Mouse (Mus musculus): ENCODE results near the gene Cuedc1. TPM values are rescaled to one million over a fixed set of nuclear protein-coding genes. Genes with fewer than 3 reads are reported as not detected.
A peak's percentile ranks its signal among the peaks of the same experiment; 100 is the strongest.
"Not testable (repeated sequence)": the region's sequence is repeated elsewhere in the genome, so short reads cannot be mapped to it uniquely, and the experiment has no call there.

Cuedc1 gene
- polyA plus RNA-seq, 1 experiment from 2014 or later: 46.1 TPM

- Histone ChIP-seq H3K36me3 (ENCODE audit: control insufficient read depth, insufficient read depth, low read length) (no peaks in the 10 kb centered on the region), H3K9me3 (replicated peaks; ENCODE audit: control insufficient read depth, low read length, poor library complexity, severe bottlenecking) (no peaks in the 10 kb centered on the region), H3K27ac (ENCODE audit: low read length) (peak within 1 kb of the TSS; percentile 76), H3K9ac (ENCODE audit: low read depth, low read length) (peak within 1 kb of the TSS; percentile 90), H3K4me3 (ENCODE audit: low read depth, low read length) (peak within 1 kb of the TSS; percentile 88), H3K4me2 (ENCODE audit: low read length) (peak within 1 kb of the TSS; percentile 82), H3K27me3 (ENCODE audit: control insufficient read depth, insufficient read depth, low read depth, low read length) (no peaks in the 10 kb centered on the region), H3K4me1 (ENCODE audit: control insufficient read depth, insufficient read depth, low read length) (peaks cover 16% of the 10 kb centered on the region)
- ATAC-seq: peak; percentile 94
- under 1% methylated on average over 51 of the region's 51 CpGs for WGBS
These were observed 106.1 kb downstream of the Cuedc1 start, which contains the start of gene Mrps23 for GRCm38 (mm10) chr11:88203712-88204532. TSS of gene Mrps23 (plus strand) at chr11:88204388.

- Histone ChIP-seq H3K4me1 (ENCODE audit: control insufficient read depth, insufficient read depth, low read length) (peaks cover 16% of the 10 kb centered on the region), H3K36me3 (ENCODE audit: control insufficient read depth, insufficient read depth, low read length) (no peaks in the 10 kb centered on the region), H3K27ac (ENCODE audit: low read length) (peak overlapping the region; percentile 76), H3K27me3 (ENCODE audit: control insufficient read depth, insufficient read depth, low read depth, low read length) (no peaks in the 10 kb centered on the region), H3K4me2 (ENCODE audit: low read length) (peak overlapping the region; percentile 82), H3K4me3 (ENCODE audit: low read depth, low read length) (peak overlapping the region; percentile 88), H3K9ac (ENCODE audit: low read depth, low read length) (peak overlapping the region; percentile 90), H3K9me3 (replicated peaks; ENCODE audit: control insufficient read depth, low read length, poor library complexity, severe bottlenecking) (no peaks in the 10 kb centered on the region)
- ATAC-seq: peak; percentile 20
- WGBS: 33% methylated on average over 30 of the region's 30 CpGs
These were observed 106.9 kb downstream of the Cuedc1 start for GRCm38 (mm10) chr11:88204593-88205368.

- WGBS: 83% methylated on average over 8 of the region's 8 CpGs
These were observed 108.7 kb downstream of the Cuedc1 start for GRCm38 (mm10) chr11:88206576-88206975.

GRCm38 (mm10) chr11:88207697-88208096 is 109.8 kb downstream of the Cuedc1 start:
- WGBS: 86% methylated on average over 2 of the region's 2 CpGs
- H3K9me3 ChIP-seq (replicated peaks; ENCODE audit: control insufficient read depth, low read length, poor library complexity, severe bottlenecking): no peaks in the 10 kb centered on the region
- H3K36me3 ChIP-seq (ENCODE audit: control insufficient read depth, insufficient read depth, low read length): peaks cover 15% of the 10 kb centered on the region
- peaks cover 16% of the 10 kb centered on the region for H3K4me1 ChIP-seq (ENCODE audit: control insufficient read depth, insufficient read depth, low read length)
- H3K4me3 ChIP-seq (ENCODE audit: low read depth, low read length): no peak overlapping the region
- H3K27ac ChIP-seq (ENCODE audit: low read length): no peak overlapping the region
- no peak overlapping the region for H3K9ac ChIP-seq (ENCODE audit: low read depth, low read length)
- H3K4me2 ChIP-seq (ENCODE audit: low read length): no peak overlapping the region
- no peaks in the 10 kb centered on the region for H3K27me3 ChIP-seq (ENCODE audit: control insufficient read depth, insufficient read depth, low read depth, low read length)
- ATAC-seq: no peak

More at GRCm38 (mm10) chr11:88206576-88206975, 108.7 kb downstream of the Cuedc1 start:
- H3K4me1 ChIP-seq (ENCODE audit: control insufficient read depth, insufficient read depth, low read length): peaks cover 16% of the 10 kb centered on the region
- not testable (repeated sequence) for H3K9me3 ChIP-seq (replicated peaks; ENCODE audit: control insufficient read depth, low read length, poor library complexity, severe bottlenecking); H3K9ac ChIP-seq (ENCODE audit: low read depth, low read length); H3K4me3 ChIP-seq (ENCODE audit: low read depth, low read length); H3K4me2 ChIP-seq (ENCODE audit: low read length); H3K27ac ChIP-seq (ENCODE audit: low read length); ATAC-seq; H3K27me3 ChIP-seq (ENCODE audit: control insufficient read depth, insufficient read depth, low read depth, low read length)
- peaks cover 13% of the 10 kb centered on the region for H3K36me3 ChIP-seq (ENCODE audit: control insufficient read depth, insufficient read depth, low read length)

- Histone ChIP-seq H3K27ac (ENCODE audit: low read length) (no peak overlapping the region), H3K27me3 (ENCODE audit: control insufficient read depth, insufficient read depth, low read depth, low read length) (no peaks in the 10 kb centered on the region), H3K9me3 (replicated peaks; ENCODE audit: control insufficient read depth, low read length, poor library complexity, severe bottlenecking) (no peaks in the 10 kb centered on the region), H3K4me1 (ENCODE audit: control insufficient read depth, insufficient read depth, low read length) (peaks cover 11% of the 10 kb centered on the region), H3K4me2 (ENCODE audit: low read length) (no peak overlapping the region), H3K36me3 (ENCODE audit: control insufficient read depth, insufficient read depth, low read length) (peaks cover 15% of the 10 kb centered on the region), H3K4me3 (ENCODE audit: low read depth, low read length) (no peak overlapping the region), H3K9ac (ENCODE audit: low read depth, low read length) (no peak overlapping the region)
- ATAC-seq: no peak
- WGBS: 89% methylated on average over 5 of the region's 5 CpGs
These were observed 114.1 kb downstream of the Cuedc1 start for GRCm38 (mm10) chr11:88211824-88212582.

GRCm38 (mm10) chr11:88213757-88214156 is 115.9 kb downstream of the Cuedc1 start:
- peaks cover 9% of the 10 kb centered on the region for H3K4me1 ChIP-seq (ENCODE audit: control insufficient read depth, insufficient read depth, low read length)
- no peaks in the 10 kb centered on the region for H3K9me3 ChIP-seq (replicated peaks; ENCODE audit: control insufficient read depth, low read length, poor library complexity, severe bottlenecking)
- WGBS: 51% methylated on average over 6 of the region's 6 CpGs
- no peak overlapping the region for H3K4me3 ChIP-seq (ENCODE audit: low read depth, low read length)
- H3K27me3 ChIP-seq (ENCODE audit: control insufficient read depth, insufficient read depth, low read depth, low read length): no peaks in the 10 kb centered on the region
- H3K9ac ChIP-seq (ENCODE audit: low read depth, low read length): no peak overlapping the region
- no peak for ATAC-seq
- H3K27ac ChIP-seq (ENCODE audit: low read length): no peak overlapping the region
- H3K4me2 ChIP-seq (ENCODE audit: low read length): no peak overlapping the region
- peaks cover 15% of the 10 kb centered on the region for H3K36me3 ChIP-seq (ENCODE audit: control insufficient read depth, insufficient read depth, low read length)

GRCm38 (mm10) chr11:88214881-88215831 is 117.3 kb downstream of the Cuedc1 start:
- Histone ChIP-seq H3K27me3 (ENCODE audit: control insufficient read depth, insufficient read depth, low read depth, low read length) (no peaks in the 10 kb centered on the region), H3K4me3 (ENCODE audit: low read depth, low read length) (no peak overlapping the region), H3K27ac (ENCODE audit: low read length) (peak overlapping the region; percentile 14), H3K9ac (ENCODE audit: low read depth, low read length) (no peak overlapping the region), H3K4me1 (ENCODE audit: control insufficient read depth, insufficient read depth, low read length) (peaks cover 9% of the 10 kb centered on the region), H3K4me2 (ENCODE audit: low read length) (peak overlapping the region; percentile 47), H3K36me3 (ENCODE audit: control insufficient read depth, insufficient read depth, low read length) (peaks cover 15% of the 10 kb centered on the region), H3K9me3 (replicated peaks; ENCODE audit: control insufficient read depth, low read length, poor library complexity, severe bottlenecking) (no peaks in the 10 kb centered on the region)
- ATAC-seq: peak; percentile 69
- 53% methylated on average over 21 of the region's 21 CpGs for WGBS

GRCm38 (mm10) chr11:88216231-88216685 is 118.4 kb downstream of the Cuedc1 start:
- H3K27me3 ChIP-seq (ENCODE audit: control insufficient read depth, insufficient read depth, low read depth, low read length): no peaks in the 10 kb centered on the region
- 5% methylated on average over 10 of the region's 10 CpGs for WGBS
- peaks cover 5% of the 10 kb centered on the region for H3K36me3 ChIP-seq (ENCODE audit: control insufficient read depth, insufficient read depth, low read length)
- H3K4me2 ChIP-seq (ENCODE audit: low read length): peak overlapping the region; percentile 47
- peak overlapping the region; percentile 5; the same call in 1 of the 2 replicates for H3K9ac ChIP-seq (ENCODE audit: low read depth, low read length)
- H3K27ac ChIP-seq (ENCODE audit: low read length): peak overlapping the region; percentile 8; the same call in 1 of the 2 replicates
- H3K4me1 ChIP-seq (ENCODE audit: control insufficient read depth, insufficient read depth, low read length): peaks cover 9% of the 10 kb centered on the region
- H3K4me3 ChIP-seq (ENCODE audit: low read depth, low read length): peak overlapping the region; percentile 5; the same call in 1 of the 2 replicates
- H3K9me3 ChIP-seq (replicated peaks; ENCODE audit: control insufficient read depth, low read length, poor library complexity, severe bottlenecking): no peaks in the 10 kb centered on the region
- peak; percentile 43; the same call in 1 of the 2 replicates for ATAC-seq

All from midbrain, embryonic 16.5 days (tissue).